Mouse (Mus musculus) mature B cell (primary cell): ENCODE results near the gene Zfp821.

Experiments used
- in situ Hi-C: fragments of 300-500 bp; cut with MboI; formaldehyde crosslinking; loops from 2 replicates; pipeline ENCODE4 v1.14.3; 2019

Zfp821 gene

GRCm38 (mm10) chr8:109705320-109706075 is at the start of gene Zfp821:
Zfp821 (plus strand) TSS chr8:109705546.
- in situ Hi-C loops: no loop called here

GRCm38 (mm10) chr8:109656860-109657259 is 48.5 kb upstream of the Zfp821 start:
- in situ Hi-C loops: no loop called here

- in situ Hi-C loops: no loop called here
Observed at GRCm38 (mm10) chr8:109662328-109662727, 43.0 kb upstream of the Zfp821 start.

- in situ Hi-C loops: no loop called here
Observed at GRCm38 (mm10) chr8:109666616-109667015, 38.7 kb upstream of the Zfp821 start.

GRCm38 (mm10) chr8:109672656-109673055 is 32.7 kb upstream of the Zfp821 start:
- in situ Hi-C loops: no loop called here

GRCm38 (mm10) chr8:109673596-109673995 is 31.8 kb upstream of the Zfp821 start:
- in situ Hi-C loops: no loop called here

- in situ Hi-C loops: no loop called here
Observed at GRCm38 (mm10) chr8:109675896-109676643, 29.3 kb upstream of the Zfp821 start.

- in situ Hi-C loops: no loop called here
Observed at GRCm38 (mm10) chr8:109681535-109681934, 23.8 kb upstream of the Zfp821 start.

GRCm38 (mm10) chr8:109682120-109682519 is 23.2 kb upstream of the Zfp821 start:
- in situ Hi-C loops: no loop called here

- in situ Hi-C loops: no loop called here
Observed at GRCm38 (mm10) chr8:109687248-109687647, 18.1 kb upstream of the Zfp821 start.

GRCm38 (mm10) chr8:109691769-109692168 is 13.6 kb upstream of the Zfp821 start:
- in situ Hi-C loops: no loop called here

- in situ Hi-C loops: no loop called here
Observed at GRCm38 (mm10) chr8:109692443-109693145, 12.8 kb upstream of the Zfp821 start.

- in situ Hi-C loops: no loop called here
Observed at GRCm38 (mm10) chr8:109693146-109693900, 12.0 kb upstream of the Zfp821 start, which contains the start of gene Ist1. Ist1 (minus strand) TSS chr8:109693260.

GRCm38 (mm10) chr8:109694154-109694553 is 11.2 kb upstream of the Zfp821 start:
- in situ Hi-C loops: no loop called here

- in situ Hi-C loops: no loop called here
Observed at GRCm38 (mm10) chr8:109697754-109698153, 7.6 kb upstream of the Zfp821 start.

GRCm38 (mm10) chr8:109698477-109698876 is 6.9 kb upstream of the Zfp821 start:
- in situ Hi-C loops: no loop called here

- in situ Hi-C loops: no loop called here
Observed at GRCm38 (mm10) chr8:109704565-109705319, 604 bp upstream of the Zfp821 start.

GRCm38 (mm10) chr8:109706076-109706873 is 929 bp downstream of the Zfp821 start:
- in situ Hi-C loops: no loop called here

GRCm38 (mm10) chr8:109706874-109707237 is 1.5 kb downstream of the Zfp821 start:
- in situ Hi-C loops: no loop called here

GRCm38 (mm10) chr8:109707921-109708320 is 2.6 kb downstream of the Zfp821 start:
- in situ Hi-C loops: no loop called here
